Mouse (Mus musculus) olfactory bulb, adult 2 months (tissue): ENCODE results near the gene Fam102a.

ENCODE experiments used
- CTCF ChIP-seq: fragments of 200-500 bp; IDR thresholded peaks from 2 replicates; pipeline ENCODE4 v1.5.1; 2012; ENCODE audit warnings: low read depth, mild to moderate bottlenecking, low read length, moderate library complexity; ENCODE audit not compliant: insufficient read depth
- POLR2A ChIP-seq: fragments of 200-500 bp; IDR thresholded peaks from 2 replicates; pipeline ENCODE4 v1.6.1; 2012; ENCODE audit warnings: mild to moderate bottlenecking, low read depth, low read length, moderate library complexity; ENCODE audit not compliant: insufficient read depth

- TF ChIP-seq CTCF (no peak), POLR2A (no peak)
These were observed 6.3 kb downstream of the Fam102a start for GRCm38 (mm10) chr2:32541333-32541908.
